Mouse (Mus musculus) kidney, embryonic 16.5 days (tissue): ENCODE results near the gene Commd1. TPM values are rescaled to one million over a fixed set of nuclear protein-coding genes. Genes with fewer than 3 reads are reported as not detected.
A peak's percentile ranks its signal among the peaks of the same experiment; 100 is the strongest.

Experiments used
- ATAC-seq: fragments of 200-750 bp; cut with Nextera tagmentation; 2 replicates; pipeline ENCODE4 v1.8.0; 2017; ENCODE audit warnings: moderate TSS enrichment; ENCODE audit not compliant: low FRiP score, low TSS enrichment
- H3K27ac ChIP-seq: fragments of 300-500 bp; sonication (generic); 2 replicates; pipeline ENCODE4 v1.5.1; 2014; ENCODE audit warnings: low read length
- H3K27me3 ChIP-seq: fragments of 300-500 bp; sonication (generic); 2 replicates; pipeline ENCODE4 v1.6.1; 2014; ENCODE audit warnings: low read length, control low read depth, mixed read lengths; ENCODE audit not compliant: insufficient read depth
- H3K36me3 ChIP-seq: fragments of 300-500 bp; sonication (generic); 2 replicates; pipeline ENCODE4 v1.6.1; 2014; ENCODE audit warnings: low read length, control low read depth, mixed read lengths; ENCODE audit not compliant: insufficient read depth
- H3K4me1 ChIP-seq: fragments of 300-500 bp; sonication (generic); 2 replicates; pipeline ENCODE4 v1.6.1; 2014; ENCODE audit warnings: low read length, control low read depth, mixed read lengths; ENCODE audit not compliant: insufficient read depth
- H3K4me2 ChIP-seq: fragments of 300-500 bp; sonication (generic); replicated peaks from 2 replicates; pipeline ENCODE4 v1.6.1; 2014; ENCODE audit warnings: low read depth, low read length
- H3K4me3 ChIP-seq: fragments of 300-500 bp; sonication (generic); 2 replicates; pipeline ENCODE4 v1.5.1; 2014; ENCODE audit warnings: mild to moderate bottlenecking, low read length
- H3K9ac ChIP-seq: fragments of 300-500 bp; sonication (generic); replicated peaks from 2 replicates; pipeline ENCODE4 v1.6.1; 2014; ENCODE audit warnings: low read length
- H3K9me3 ChIP-seq: fragments of 300-500 bp; sonication (generic); 2 replicates; pipeline ENCODE4 v1.6.1; 2016; ENCODE audit warnings: low read length, control low read depth
- WGBS: fragments of 180-500 bp; shearing (Covaris S2); extraction: QIAGEN DNeasy Blood & Tissue Kit; methylation state at CpG from one replicate; pipeline ENCODE4 v1.1.7; 2014; 5-methylcytosine and 5-hydroxymethylcytosine counted together
- polyA plus RNA-seq: library from polyadenylated mRNA; unstranded; fragments of >200 nt; fragmentation: Nextera tagmentation; extraction: Ambion mirVana; gene quantifications from 2 replicates; pipeline ENCODE4 v1.2.1, GENCODE M21; 2015

The Commd1 gene
- polyA plus RNA-seq, 1 experiment from 2014 or later: 385 TPM

DNA sequence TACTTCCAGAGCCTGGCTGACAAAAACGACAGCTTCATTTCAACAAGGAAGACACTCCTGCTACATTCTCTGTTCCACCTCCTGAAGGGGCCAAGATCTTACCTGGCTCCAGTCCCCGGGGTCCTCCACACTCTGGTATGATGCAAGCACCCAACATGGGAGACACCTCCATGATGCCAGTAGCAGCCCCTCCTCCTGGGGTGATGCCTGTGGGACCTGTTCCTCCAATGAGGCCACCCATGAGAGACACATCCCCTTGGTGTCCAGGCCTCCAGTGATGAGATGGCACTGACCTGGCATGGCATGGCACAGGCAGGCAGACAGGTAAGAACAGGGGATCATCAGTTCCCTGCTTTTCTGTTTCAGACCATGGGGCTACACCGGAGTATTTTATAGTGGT, 4.0 kb downstream of the Commd1 start:
- Histone ChIP-seq H3K4me1 (peaks cover 31% of the 10 kb centered on the region), H3K4me3 (no peak overlapping the region), H3K27me3 (no peaks in the 10 kb centered on the region), H3K9ac (no peak overlapping the region), H3K9me3 (peaks cover 11% of the 10 kb centered on the region), H3K36me3 (peaks cover 28% of the 10 kb centered on the region), H3K4me2 (no peak overlapping the region), H3K27ac (no peak overlapping the region)
- WGBS: 88% methylated on average over 3 of the region's 3 CpGs
- ATAC-seq: no peak

DNA sequence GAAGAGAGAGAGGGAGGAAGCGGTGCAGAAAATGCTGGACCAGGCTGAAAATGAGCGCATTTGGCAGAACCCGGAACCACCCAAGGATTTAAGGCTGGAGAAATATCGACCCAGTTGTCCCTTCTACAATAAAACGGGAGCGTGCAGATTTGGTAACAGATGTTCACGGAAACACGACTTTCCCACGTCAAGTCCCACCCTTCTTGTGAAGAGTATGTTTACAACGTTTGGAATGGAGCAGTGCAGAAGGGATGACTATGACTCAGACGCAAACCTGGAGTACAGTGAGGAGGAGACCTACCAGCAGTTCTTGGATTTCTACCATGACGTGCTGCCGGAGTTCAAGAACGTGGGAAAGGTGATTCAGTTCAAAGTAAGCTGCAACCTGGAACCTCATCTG, 8.6 kb downstream of the Commd1 start:
- H3K27me3 ChIP-seq: no peaks in the 10 kb centered on the region
- peak overlapping the region; percentile 78; the same call in 1 of the 2 replicates for H3K27ac ChIP-seq
- H3K9me3 ChIP-seq: peaks cover 42% of the 10 kb centered on the region
- H3K4me3 ChIP-seq: peak overlapping the region; percentile 65
- H3K9ac ChIP-seq: peak overlapping the region; percentile 65
- peak overlapping the region; percentile 55 for H3K4me2 ChIP-seq
- WGBS: 46% methylated on average over 14 of the region's 14 CpGs
- ATAC-seq: no peak
- H3K4me1 ChIP-seq: peaks cover 18% of the 10 kb centered on the region
- peaks cover 52% of the 10 kb centered on the region for H3K36me3 ChIP-seq

GRCm38 (mm10) chr11:22972746-22973526, 9.2 kb downstream of the Commd1 start:
- peak; percentile 73 for ATAC-seq
- H3K27me3 ChIP-seq: no peaks in the 10 kb centered on the region
- 47% methylated on average over 44 of the region's 46 CpGs for WGBS
- H3K4me1 ChIP-seq: peaks cover 18% of the 10 kb centered on the region
- H3K4me2 ChIP-seq: peak overlapping the region; percentile 73
- H3K27ac ChIP-seq: peak overlapping the region; percentile 83
- peaks cover 43% of the 10 kb centered on the region for H3K9me3 ChIP-seq
- peak overlapping the region; percentile 65 for H3K4me3 ChIP-seq
- peaks cover 48% of the 10 kb centered on the region for H3K36me3 ChIP-seq
- peak overlapping the region; percentile 73 for H3K9ac ChIP-seq

GRCm38 (mm10) chr11:22971835-22972709, 10.1 kb downstream of the Commd1 start, which contains the start of gene Zrsr1:
TSS of gene Zrsr1 (plus strand) at chr11:22972005.
- Histone ChIP-seq H3K4me1 (peaks cover 18% of the 10 kb centered on the region), H3K27ac (peak within 1 kb of the TSS; percentile 83), H3K27me3 (no peaks in the 10 kb centered on the region), H3K9me3 (peaks cover 52% of the 10 kb centered on the region), H3K4me2 (peak within 1 kb of the TSS; percentile 73), H3K4me3 (peak within 1 kb of the TSS; percentile 65), H3K9ac (peak within 1 kb of the TSS; percentile 73), H3K36me3 (peaks cover 52% of the 10 kb centered on the region)
- peak; percentile 85 for ATAC-seq
- 49% methylated on average over 56 of the region's 56 CpGs for WGBS

DNA sequence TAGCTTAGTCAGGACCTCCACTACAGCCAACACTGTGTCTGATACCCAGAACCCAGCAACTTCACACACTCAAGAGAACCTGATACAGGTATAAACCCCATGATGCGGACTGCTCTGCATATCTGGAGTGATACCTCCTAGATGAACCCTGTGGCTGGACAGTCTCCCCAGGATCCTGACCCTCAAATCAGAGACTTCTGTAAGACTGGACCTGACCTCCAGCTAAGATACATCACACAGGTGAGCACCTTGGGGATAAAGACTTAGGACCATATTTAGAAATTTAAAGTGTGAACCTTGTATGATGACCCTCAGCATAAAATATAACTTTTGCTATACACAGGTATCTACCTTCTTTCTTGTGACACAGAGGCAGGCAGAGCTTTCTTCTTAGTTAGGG, 11.6 kb downstream of the Commd1 start:
- WGBS: 96% methylated on average over 1 of the region's 1 CpGs

GRCm38 (mm10) chr11:22969486-22969885, 12.7 kb downstream of the Commd1 start:
- Histone ChIP-seq H3K4me2 (no peak overlapping the region), H3K9ac (no peak overlapping the region), H3K4me1 (0 out of 2 replicates have a peak, but pooled peaks cover 5% of the 10 kb centered on the region), H3K36me3 (peaks cover 49% of the 10 kb centered on the region), H3K27ac (no peak overlapping the region), H3K4me3 (no peak overlapping the region), H3K27me3 (no peaks in the 10 kb centered on the region), H3K9me3 (peaks cover 57% of the 10 kb centered on the region)
- 58% methylated on average over 6 of the region's 6 CpGs for WGBS
- no peak for ATAC-seq

More for the DNA sequence above, 11.6 kb downstream of the Commd1 start:
- Histone ChIP-seq H3K4me3 (no peak overlapping the region), H3K9ac (no peak overlapping the region), H3K27ac (no peak overlapping the region), H3K4me1 (peaks cover 7% of the 10 kb centered on the region), H3K36me3 (peaks cover 49% of the 10 kb centered on the region), H3K4me2 (no peak overlapping the region), H3K27me3 (no peaks in the 10 kb centered on the region), H3K9me3 (peaks cover 57% of the 10 kb centered on the region)
- ATAC-seq: no peak

- H3K4me3 ChIP-seq: no peak overlapping the region
- ATAC-seq: no peak
- WGBS: 57% methylated on average over 4 of the region's 4 CpGs
These were observed 16.7 kb downstream of the Commd1 start for GRCm38 (mm10) chr11:22965503-22965902.

GRCm38 (mm10) chr11:22964401-22964800, 17.8 kb downstream of the Commd1 start:
- ATAC-seq: no peak
- Histone ChIP-seq H3K4me1 (no peaks in the 10 kb centered on the region), H3K27ac (no peak overlapping the region), H3K9me3 (peaks cover 16% of the 10 kb centered on the region), H3K4me3 (no peak overlapping the region), H3K9ac (no peak overlapping the region), H3K27me3 (no peaks in the 10 kb centered on the region), H3K36me3 (peaks cover 12% of the 10 kb centered on the region), H3K4me2 (no peak overlapping the region)
- WGBS: 77% methylated on average over 4 of the region's 4 CpGs

More at GRCm38 (mm10) chr11:22965503-22965902, 16.7 kb downstream of the Commd1 start:
- H3K9me3 ChIP-seq: peaks cover 22% of the 10 kb centered on the region
- H3K4me2 ChIP-seq: no peak overlapping the region
- H3K9ac ChIP-seq: no peak overlapping the region
- peaks cover 15% of the 10 kb centered on the region for H3K36me3 ChIP-seq
- H3K4me1 ChIP-seq: no peaks in the 10 kb centered on the region
- H3K27ac ChIP-seq: no peak overlapping the region
- no peaks in the 10 kb centered on the region for H3K27me3 ChIP-seq

DNA sequence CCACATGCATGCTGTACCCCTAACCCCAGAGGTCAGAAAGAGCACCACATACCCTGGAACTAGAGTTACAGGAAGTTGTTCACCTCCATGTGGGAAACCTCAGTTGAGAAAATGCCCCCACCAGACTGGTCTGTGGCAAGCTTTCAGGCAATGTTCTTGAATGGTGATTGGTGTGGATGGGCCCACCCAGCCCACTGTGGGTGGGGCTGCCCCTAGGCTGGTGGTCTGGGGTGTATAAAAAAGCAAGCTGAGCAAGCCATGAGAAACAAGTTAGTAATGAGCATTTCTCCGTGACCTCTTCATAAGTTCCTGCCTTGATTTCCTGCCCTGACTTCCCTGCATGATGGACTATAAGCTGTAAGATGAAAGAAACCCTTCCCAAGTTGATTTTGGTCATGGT, 20.1 kb downstream of the Commd1 start:
- Histone ChIP-seq H3K9me3 (peaks cover 6% of the 10 kb centered on the region), H3K4me2 (no peak overlapping the region), H3K36me3 (peaks cover 6% of the 10 kb centered on the region; the same call in 1 of the 2 replicates), H3K27ac (no peak overlapping the region), H3K4me1 (no peaks in the 10 kb centered on the region), H3K9ac (no peak overlapping the region), H3K27me3 (no peaks in the 10 kb centered on the region), H3K4me3 (no peak overlapping the region)
- 92% methylated on average over 1 of the region's 1 CpGs for WGBS
- ATAC-seq: no peak
